Mouse (Mus musculus): Measurements from ENCODE around the gene Furin.

GRCm38 (mm10) chr7:80358039-80358438 is 47.2 kb downstream of the Furin start:
- TF ChIP-seq CTCF (IDR thresholded peaks at IDR 0.05; ENCODE audit: control insufficient read depth, insufficient read depth, insufficient replicate concordance, low read depth, low read length) (no peak), POLR2A (IDR thresholded peaks at IDR 0.05; ENCODE audit: control insufficient read depth, low read depth, low read length) (no peak)
